Mouse (Mus musculus) left cerebral cortex, postnatal 4 days (tissue): Measurements from ENCODE around the gene AC134908.4. TPM values are rescaled to one million over a fixed set of nuclear protein-coding genes. Genes with fewer than 3 reads are reported as not detected.
"Not testable (repeated sequence)": the region's sequence is repeated elsewhere in the genome, so short reads cannot be mapped to it uniquely, and the experiment has no call there.

ENCODE experiments used
- DNase-seq: peaks from one replicate; pipeline ENCODE4 v3.0.0-alpha.2; 2022
- intact Hi-C: fragments of 180-260 bp; cut with DNase I; formaldehyde crosslinking; loops from one replicate; pipeline ENCODE4 v1.15.1; 2025
- total RNA-seq, 2 experiments: library from RNA; stranded (reverse); gene quantifications; 2 replicates each; pipeline ENCODE4 v1.2.3; 2021

The AC134908.4 gene
- total RNA-seq, 2 experiments from 2014 or later, result not detected

DNA sequence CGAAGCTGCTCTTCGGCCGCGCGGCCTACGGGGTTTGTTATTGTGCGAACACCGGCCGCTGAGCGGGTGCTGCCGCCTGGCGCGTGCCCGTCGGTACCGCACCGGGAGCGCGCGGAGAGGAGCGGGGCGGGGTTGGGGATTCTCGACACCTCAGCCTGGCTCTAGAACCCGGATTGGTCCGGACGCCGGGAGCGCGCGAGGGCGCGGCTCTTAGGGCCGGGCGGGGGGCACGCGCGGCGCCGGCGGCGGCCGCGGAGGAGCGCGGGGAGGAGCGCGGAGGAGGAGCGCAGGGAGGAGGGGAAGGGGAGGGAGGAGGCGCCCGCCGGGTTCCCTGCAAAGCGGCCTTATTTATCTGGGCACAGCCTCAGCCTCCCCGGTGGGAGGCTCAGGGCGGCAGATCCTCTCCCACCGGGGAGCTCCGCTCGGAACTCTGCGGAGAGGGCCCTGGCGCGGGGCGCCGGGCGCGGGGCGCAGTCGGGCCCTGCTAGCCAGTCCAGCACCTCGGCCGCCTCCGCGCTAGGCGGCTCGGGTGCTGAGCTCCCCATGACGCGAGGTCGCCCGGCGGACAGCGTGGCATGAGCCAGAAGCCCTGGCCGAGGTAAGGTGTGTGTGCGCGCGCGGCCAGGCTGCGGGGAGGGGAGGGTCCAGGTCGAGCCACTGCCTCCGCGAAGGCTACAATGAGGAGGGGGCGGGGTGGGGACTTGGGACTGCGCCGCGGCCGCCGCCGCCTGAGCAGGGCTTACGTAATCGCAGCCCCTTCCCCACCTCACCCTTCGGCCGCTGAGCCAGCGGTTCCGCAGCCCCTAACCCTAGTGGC, 13.5 kb upstream of the AC134908.4 start, which contains the start of gene Fbxl16:
Gene Fbxl16, plus strand, starts transcription at position 297 of the 817 bp plus-strand sequence.
- intact Hi-C loops, result no loop called here
- DNase-seq, result peak; percentile 92

DNA sequence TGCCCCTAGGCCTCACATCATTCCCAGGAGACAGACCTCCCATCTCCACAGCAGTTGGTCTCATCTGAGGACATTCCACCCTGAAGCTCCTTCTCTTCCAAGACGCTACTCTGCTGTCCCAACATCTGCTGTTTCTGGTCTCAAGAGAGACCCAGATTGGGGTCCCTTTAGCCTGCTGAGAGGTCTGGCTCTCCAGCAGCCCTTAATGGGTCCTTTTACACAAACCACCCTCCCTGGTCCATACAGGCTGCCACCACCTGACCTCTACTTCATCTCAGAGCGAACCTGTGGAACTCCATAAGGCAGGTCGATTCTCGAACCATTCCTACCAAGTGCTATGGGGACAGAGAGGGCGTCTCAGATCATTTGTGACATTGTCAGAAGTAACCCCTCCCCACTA, 12.6 kb upstream of the AC134908.4 start:
- DNase-seq, result no peak
- intact Hi-C loops, result no loop called here

DNA sequence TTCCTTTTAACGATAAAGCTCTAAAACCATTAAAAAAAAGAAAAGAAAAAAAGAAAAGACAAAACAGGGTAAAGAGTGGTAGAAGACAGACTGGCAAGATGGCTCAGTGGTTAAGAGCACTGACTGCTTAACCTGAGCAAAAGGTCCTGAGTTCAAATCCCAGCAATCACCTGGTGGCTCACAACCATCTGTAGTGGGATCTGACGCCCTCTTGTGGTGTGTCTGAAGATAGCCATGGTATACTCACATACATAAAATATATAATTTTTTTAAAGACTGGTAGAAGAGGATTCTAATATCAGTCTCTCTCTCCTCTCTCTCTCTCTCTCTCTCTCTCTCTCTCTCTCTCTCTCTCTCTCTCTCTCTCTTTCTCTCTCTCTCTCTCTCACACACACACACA, 12.0 kb upstream of the AC134908.4 start:
- DNase-seq, intact Hi-C loops: not testable (repeated sequence)

DNA sequence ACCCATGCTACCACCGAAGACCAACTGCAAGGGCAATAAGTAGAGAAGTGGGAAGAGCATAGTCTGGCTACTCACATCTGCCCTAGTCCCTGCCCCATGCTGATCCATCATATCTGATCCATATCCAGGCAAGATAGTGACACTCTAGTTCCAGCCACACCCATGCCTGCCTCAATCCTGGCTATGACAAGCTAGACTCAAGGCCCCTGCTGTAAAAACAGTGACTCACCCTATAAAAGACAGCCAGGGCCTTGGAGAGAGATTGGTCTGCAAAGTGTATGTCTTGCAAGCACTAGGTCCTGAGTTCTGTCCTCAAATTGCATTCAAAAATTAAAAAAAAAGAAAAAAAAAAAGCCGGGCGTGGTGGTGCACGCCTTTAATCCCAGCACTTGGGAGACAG, 11.0 kb upstream of the AC134908.4 start:
- no peak for DNase-seq
- intact Hi-C loops, result no loop called here

DNA sequence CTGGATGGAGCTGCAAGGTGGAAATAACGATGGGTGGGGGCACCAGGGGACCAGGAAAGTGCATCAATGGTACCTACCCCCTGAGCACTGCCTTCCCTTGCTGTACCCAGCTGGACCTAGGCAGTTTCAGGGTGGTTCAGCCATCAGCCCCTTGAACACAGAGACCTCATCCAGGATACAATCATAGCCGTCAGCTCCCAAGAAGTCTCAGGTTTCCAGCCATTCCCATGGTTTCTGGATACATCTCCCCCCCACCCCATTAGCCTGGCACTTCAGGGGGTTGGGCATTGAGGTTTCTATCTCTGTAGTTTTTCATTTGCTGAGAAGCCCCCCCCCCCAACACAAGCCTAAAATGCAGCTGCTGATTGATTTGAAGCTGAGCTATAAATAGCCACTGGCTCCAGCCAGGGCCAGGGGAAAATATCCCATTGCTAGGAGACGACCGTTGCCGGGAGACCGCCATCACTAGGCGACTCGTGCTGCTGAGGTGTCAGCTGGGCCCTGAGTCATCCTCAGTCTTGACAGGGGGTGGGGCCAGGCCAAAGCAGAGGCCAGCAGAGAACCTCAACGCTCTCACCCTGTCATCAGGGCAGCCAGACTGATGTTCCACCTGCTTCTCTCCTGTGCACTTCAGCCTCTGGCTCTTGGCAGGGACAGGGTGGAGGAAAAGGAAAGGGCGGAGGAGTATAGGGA, 7.5 kb upstream of the AC134908.4 start:
- DNase-seq, result peak; percentile 83
- intact Hi-C loops, result loop anchor here (5.0 kb wide), 1 partner anchor 71 kb away; no protein-coding TSS in a partner anchor

DNA sequence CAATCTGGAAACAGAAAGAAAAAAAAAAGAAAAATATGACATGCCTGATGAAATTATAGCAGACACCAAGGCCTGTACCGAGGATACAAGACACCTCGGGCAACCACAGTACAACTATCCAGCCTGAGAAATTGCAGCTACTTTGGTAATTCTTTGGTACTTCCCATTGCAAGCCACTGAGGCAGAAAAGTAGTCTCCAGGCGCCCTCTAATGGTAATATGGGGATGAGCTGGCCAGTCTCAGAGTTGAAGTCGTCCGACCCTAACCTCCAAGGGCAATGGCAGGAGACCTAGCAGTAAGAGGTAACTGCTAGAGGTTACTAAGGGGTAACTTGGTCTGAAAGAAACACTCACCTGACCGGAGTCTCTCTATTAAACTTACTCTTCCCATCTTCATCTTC, 5.6 kb upstream of the AC134908.4 start:
- intact Hi-C loops, result loop anchor here (5.0 kb wide), 1 partner anchor 69 kb away; no protein-coding TSS in a partner anchor
- peak; percentile 56 for DNase-seq

DNA sequence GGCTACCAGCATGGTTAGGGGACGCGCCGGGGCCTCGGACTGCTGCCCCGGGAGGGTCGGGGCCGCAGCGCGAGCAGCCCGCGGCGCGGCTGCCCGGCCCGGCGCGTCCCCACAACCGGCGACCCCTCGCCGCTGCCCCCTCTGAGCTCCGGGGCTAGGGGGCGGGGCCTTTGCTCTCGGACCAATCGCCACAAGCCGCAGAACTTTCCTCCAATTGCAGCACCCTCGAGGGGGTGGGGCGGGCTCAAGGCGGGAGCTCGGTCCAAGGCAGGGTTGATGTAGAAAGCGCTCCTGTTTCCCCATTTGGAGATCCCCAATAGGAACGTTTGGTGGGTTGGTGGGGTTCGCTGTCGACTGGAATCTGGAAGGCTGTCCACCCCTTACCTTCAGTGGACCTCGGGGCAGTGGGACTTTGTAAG, 1.5 kb upstream of the AC134908.4 start, which contains the start of gene Metrn:
Gene Metrn, minus strand, starts transcription at position 186 of the 419 bp plus-strand sequence.
- peak; percentile 91 for DNase-seq
- intact Hi-C loops, result loop anchor here (5.0 kb wide), 1 partner anchor 320 kb away; no protein-coding TSS in a partner anchor

DNA sequence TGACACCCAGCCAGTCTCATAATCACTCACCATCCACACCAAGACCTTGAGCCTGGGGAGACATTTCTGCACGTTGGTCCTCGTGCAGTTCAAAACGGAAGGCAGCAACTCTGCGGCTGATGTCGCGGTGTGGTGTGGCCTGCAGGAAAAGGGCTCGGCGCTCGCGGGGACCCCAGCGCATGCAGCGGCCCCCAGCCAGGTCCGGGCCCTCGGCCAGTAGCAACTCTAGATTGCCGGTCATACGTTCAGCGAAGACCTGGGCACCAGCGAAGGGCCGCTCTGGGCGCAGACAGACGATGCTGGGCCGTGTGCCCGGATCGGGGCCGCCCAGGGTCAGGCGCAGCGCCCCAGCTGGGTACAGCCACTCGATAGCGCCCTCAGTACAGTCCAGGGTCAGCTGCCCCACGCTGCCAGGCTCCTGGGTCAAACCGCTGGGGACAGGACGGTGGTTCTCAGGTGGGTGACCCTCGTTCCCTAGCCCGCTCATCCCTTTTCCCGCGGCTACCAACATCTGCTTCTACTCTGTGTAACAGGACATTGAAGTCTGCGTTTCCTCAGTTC, 832 bp upstream of the AC134908.4 start:
- intact Hi-C loops, result loop anchor here (5.0 kb wide), 1 partner anchor 319 kb away; no protein-coding TSS in a partner anchor
- DNase-seq, result peak; percentile 41

DNA sequence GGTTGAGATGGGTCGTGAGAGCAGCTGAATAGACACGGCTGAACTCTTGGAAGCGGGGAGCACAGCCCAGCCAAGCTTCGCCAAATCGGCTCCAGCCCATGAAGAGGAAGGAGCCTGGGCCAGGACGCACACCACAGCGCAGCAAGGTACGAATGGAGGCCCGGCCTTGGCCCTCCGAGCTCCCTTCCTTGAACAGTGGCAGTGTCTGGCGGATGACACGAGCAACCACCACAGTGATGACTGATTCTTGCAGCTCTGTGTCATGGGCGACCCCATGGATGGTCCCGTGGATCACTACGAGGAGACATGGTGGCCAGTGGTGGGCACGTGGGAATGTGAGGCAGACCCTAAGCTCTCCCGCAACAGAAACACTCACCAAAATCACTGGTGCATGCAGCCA, 461 bp downstream of the AC134908.4 start:
- intact Hi-C loops, result loop anchor here (5.0 kb wide), 1 partner anchor 318 kb away; no protein-coding TSS in a partner anchor
- no peak for DNase-seq

DNA sequence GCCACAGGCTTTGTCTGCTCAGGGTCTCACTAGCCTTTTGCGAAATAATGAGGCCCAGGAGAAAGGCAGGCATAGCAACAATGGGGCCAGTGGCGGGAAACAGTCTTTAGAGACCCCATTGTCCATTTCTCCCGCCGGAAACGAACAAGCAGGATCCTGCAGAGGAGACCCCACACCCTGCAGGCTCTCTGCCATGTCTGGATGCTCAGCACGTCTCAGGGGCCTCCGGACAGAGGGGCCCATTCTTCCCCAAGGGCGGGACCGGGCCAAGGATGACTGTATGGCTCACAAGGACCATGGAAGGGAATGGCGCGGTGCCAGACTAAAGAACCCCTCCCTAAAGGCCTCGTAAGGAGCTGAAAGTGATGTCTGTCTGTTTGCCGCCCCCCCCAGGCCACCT, 1.3 kb downstream of the AC134908.4 start:
- DNase-seq, result peak; percentile 44
- intact Hi-C loops, result no loop called here

DNA sequence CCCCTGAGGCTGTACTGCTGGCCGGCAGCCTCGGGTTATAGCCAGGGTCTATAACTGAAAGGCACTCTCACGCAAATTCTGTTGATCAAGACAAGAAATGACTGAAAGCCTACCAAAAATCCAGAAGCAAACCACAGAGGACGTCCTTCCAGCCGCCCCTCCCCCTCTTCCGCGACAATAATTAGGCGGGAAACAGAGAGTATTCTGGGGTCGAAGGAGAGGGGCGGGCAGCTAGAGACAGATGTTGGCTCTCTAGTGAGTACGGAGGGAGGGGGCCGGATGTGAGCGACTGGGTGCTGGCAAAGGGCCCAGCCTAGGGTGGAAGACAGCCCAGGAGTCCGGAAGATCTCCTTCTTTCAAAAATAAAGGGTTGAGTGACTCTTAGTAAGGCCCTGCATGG, 2.8 kb downstream of the AC134908.4 start, which contains the start of gene Fam173a:
Gene Fam173a, minus strand, starts transcription at position 287 of the 400 bp plus-strand sequence.
- peak; percentile 79 for DNase-seq
- intact Hi-C loops, result no loop called here

DNA sequence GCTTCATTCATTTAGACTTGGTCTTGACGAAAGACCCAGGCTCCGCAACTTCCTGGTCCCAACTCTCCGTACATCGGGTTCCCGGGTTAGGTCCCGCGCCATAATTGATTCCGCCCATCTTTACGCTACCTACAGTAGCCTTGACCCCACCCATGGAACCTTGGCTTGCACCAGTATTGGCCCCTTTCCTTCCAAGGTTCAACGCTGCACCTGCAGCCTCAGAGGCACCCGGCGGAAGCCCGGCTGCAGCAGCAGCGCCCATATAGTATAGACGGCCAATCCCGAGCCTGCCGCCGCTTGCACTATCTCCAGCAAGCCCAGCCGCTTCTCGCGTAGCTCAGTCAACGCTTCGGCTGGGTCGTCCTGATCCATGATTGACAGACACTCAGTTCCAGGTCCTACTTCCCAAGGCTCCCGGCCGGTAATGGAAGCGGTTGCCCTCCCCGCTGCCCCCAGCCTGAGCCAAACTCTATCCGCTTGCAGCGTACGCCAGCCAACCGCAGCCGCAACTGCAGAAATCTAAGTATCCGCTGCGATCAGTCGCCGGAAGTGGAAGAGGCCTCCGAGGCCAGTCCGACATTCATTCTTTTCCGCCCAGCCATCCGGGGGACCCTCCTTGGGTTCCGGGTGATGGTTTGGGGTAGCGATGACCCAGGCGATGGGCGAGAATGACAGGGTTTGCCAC, 3.5 kb downstream of the AC134908.4 start:
- peak; percentile 84 for DNase-seq
- intact Hi-C loops, result no loop called here

DNA sequence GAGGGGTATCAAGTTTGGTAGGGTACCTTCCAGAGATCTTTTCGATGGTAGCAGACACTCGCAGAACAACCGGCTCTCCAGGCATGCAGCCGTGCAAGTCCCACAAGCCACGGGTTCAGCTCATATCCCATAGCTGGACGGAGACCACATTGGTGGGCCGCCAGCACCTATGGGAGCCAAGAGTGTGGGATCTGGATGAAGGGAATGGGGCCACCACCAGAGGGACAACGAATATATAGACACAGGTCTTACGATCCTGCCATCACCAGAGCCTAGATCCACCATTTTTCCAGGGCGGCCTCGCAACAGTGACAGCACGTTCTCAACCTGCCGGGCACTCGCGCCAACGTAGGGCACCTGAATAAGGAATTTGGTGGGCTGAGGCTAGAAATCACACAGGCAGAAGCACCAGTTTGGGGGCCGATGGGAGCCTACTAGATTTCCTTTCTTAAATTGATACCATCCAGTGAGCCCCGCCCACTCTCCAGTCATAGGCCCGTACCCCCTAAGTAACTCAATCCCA, 4.1 kb downstream of the AC134908.4 start:
- intact Hi-C loops, result no loop called here
- DNase-seq, result no peak

DNA sequence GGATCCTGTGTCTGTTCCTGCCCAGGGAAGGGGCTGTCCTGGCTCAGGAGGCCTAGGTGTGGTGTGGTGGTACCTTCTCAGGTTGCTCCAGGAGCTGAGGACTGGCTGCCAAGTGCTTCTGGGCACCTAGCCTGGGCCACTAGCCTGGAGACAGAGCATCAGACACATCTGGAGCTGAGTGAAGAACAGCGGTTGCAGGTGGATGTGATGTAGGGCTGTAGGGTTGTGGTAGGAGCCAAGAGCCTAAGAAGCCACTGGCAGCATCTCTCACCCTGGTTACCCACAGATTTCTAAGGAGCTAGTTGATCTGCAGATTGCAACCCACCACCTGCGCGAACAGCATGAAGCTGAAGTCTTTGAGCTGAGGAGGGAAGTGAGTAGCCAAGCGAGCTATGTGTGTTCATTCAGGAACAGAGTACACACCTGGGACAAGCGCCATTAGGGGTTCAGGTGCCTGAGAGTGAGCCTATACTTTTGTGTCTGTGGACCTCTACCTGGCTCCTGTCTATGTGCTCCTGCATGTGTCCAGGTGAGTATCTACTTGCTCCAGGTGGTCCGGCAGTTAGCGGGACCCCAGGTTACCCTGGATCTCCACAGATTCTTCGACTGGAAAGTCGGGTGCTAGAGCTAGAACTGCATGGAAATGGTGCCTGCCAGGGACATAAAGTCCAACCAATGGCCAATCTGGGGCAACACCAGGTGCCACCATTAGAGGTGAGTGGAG, 8.5 kb downstream of the AC134908.4 start:
- no peak for DNase-seq

DNA sequence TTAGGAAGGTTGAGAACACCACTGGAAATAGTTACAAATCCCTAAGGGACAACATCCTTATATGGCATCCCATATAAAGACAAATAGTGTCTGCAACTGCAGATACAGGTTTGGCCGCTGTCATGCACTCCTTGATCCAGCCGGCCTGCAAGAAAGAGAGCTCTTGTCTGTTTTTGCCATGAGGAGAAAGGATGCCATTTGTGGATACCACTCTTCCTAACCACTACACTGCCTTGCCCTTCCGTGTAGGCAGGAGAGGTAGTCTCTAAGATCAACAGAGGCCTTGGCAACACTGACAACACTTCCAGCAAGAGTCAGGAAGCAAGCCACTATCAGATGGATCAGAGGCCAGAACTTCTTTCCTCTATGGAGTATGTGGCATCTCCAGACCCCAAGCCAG, 9.2 kb downstream of the AC134908.4 start, which contains the start of gene Ccdc78:
Gene Ccdc78, plus strand, starts transcription at position 301 of the 400 bp plus-strand sequence.
- intact Hi-C loops, result no loop called here
- DNase-seq, result no peak

More for the DNA sequence above, 8.5 kb downstream of the AC134908.4 start:
- intact Hi-C loops, result no loop called here

DNA sequence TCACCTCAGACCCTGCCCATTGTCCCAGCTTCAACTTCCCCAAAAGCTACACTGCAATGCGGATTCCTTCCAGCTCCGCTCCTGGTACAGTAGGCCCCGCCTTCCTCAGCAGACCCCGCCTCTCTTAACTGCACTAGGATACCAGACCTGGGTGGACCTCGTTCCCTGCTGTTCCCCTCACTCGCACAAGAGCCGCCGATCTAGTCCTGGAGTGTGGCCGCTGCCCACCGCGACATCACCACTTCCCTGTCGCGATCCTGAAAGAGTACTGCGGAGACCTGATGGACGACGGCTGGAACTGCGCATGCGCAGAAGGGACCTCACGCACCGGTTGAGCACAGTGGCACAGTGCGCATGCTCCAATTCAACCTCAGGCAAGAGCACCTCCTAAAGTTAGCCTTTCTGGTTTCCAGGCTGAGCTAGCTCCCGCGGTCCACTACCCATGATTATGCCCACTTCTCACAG, 10.1 kb downstream of the AC134908.4 start, which contains the start of gene Haghl:
Gene Haghl, minus strand, starts transcription at position 393 of the 465 bp plus-strand sequence.
- DNase-seq, result peak; percentile 98
- intact Hi-C loops, result no loop called here

DNA sequence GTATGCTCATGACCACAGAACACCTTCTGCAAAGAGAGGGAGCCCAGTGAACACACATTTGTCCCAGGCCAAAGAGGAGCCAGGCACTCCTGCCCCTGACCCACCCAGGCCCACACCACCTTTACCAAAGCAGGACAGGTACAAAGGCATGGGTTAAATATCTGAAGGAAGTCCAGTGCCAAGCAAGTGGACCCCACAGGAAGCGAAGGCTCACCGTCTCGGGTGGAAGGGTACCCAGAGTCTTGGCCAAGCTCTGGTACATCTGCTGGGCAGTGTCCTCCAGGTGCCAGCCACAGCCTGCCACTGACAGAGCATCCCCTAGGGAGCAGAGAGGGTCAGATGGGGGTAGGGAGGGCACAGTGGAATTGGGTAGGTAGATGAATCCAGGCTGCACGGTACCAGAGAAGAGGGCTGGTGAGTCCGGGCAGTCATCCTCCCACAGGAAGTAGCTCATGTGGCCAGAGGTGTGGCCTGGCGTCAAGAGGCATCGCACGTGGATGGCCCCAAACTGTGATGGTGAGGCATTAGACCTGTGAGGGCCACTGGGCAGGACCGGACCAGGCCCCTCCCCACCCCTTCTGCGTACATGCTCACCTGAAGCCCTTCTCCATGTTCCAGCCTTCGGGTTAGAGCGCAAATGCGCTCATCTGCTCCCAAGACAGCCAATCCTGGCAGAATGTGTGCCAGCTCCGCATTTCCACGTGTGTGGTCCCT, 11.4 kb downstream of the AC134908.4 start:
- no peak for DNase-seq
- intact Hi-C loops, result no loop called here

DNA sequence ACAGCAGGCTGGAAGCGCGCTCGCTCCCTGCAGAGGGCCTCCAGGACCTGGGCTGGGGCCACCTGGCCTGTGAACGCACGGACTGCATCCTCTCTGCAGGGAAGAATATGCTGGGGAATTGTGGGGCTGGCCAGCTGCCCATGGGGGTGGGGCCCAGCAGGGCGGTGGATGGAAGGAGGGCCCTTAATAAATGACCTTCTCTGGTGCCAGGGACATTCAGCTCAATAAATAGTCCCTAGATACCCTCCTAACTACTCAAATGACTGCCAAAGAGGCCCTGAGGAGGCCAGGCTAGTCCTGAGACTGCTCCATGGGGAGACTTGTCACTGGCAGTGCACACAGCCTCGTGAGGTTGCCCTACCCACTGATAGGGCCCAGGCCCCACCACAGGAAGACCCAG, 12.4 kb downstream of the AC134908.4 start:
- no peak for DNase-seq
- intact Hi-C loops, result no loop called here

DNA sequence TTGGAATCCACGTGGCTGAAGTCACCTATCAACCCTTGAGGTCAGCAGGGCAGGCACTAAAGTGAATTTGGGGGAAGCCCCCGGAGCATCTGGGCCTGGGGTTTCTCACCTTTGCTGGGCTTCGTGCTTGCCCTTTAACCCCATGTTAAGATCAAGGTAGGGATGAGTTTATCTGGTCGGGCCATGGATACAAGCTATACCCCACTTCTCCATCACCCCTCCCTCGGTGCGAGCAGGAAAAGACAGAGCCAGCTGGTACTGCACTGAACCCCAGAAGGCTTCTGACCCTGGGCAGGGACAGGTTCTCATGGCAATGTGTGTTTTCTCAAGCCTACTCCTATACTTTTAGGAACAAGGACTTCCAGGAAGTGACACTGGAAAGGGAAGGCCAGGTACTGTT, 14.1 kb downstream of the AC134908.4 start:
- intact Hi-C loops, result no loop called here
- DNase-seq, result no peak
